ENCODE assay signal across 19 mouse cellular contexts in the genomic region with DNA sequence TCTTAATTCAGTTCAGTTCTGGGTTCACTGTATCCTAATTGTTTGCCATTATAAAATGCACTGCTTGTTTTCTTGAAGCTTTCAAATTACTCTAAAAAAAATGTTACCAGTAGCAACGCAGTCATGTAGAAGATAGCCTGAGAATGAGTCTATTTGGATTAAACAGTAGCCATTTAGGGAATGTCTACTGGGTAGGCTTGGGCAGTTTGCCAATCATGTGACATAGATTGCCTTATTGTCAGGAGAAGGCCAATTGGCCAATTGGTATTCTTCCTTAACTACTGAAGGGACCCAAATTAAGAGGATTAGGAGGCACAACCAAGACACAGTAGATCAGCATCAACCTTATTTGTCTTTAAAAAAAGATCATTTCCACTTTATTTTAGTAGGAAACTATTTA.
A peak's percentile ranks its signal among the peaks of the same experiment; 100 is the strongest.
DNase-seq lines count a peak whose midpoint lies in the region; ATAC-seq and TF ChIP-seq lines count a peak whose summit lies in the region.
"Had no signal": no experiment of that assay in that cellular context is flagged by ENCODE, and none has a peak within 500 bp of the region (broad histone marks: within the 10 kb centered on the region; RNA-seq: fewer than 3 reads in every experiment).

No protein-coding gene starts in this region.

- peaks cover 9% of the 10 kb centered on the region; the same call in 1 of the 2 replicates for H3K4me1 ChIP-seq in forebrain, embryonic 14.5 days (ENCODE audit: control insufficient read depth, insufficient read depth, low read length)
- H3K4me1 ChIP-seq in forebrain, postnatal 0 days (ENCODE audit: insufficient read depth): peaks cover 10% of the 10 kb centered on the region; the same call in 1 of the 2 replicates
- no peaks in the 10 kb centered on the region; the same call in 1 of the 2 replicates for H3K4me1 ChIP-seq in midbrain, embryonic 14.5 days (ENCODE audit: control insufficient read depth, insufficient read depth, low read length)
- peaks cover 9% of the 10 kb centered on the region; the same call in 1 of the 2 replicates for H3K4me1 ChIP-seq in midbrain, embryonic 15.5 days
- H3K4me1 ChIP-seq: embryonic facial prominence, embryonic 13.5 days; heart, embryonic 15.5 days; kidney, embryonic 15.5 days; liver, embryonic 13.5 days had no signal

- TF ChIP-seq POLR2A in brain, embryonic 14.5 days (IDR thresholded peaks at IDR 0.05; ENCODE audit: borderline replicate concordance, extremely low read depth, insufficient read depth, insufficient read length, poor library complexity, severe bottlenecking): no peak

- H3K4me3 ChIP-seq in forebrain, embryonic 14.5 days (ENCODE audit: low read depth, low read length): no peak overlapping the region
- no peak overlapping the region for H3K4me3 ChIP-seq in forebrain, postnatal 0 days (ENCODE audit: low read depth, low read length)
- no peak overlapping the region for H3K4me3 ChIP-seq in midbrain, embryonic 14.5 days (replicated peaks; ENCODE audit: low read depth, low read length)
- no peak overlapping the region for H3K4me3 ChIP-seq in midbrain, embryonic 15.5 days
- H3K4me3 ChIP-seq: embryonic facial prominence, embryonic 13.5 days; heart, embryonic 15.5 days; kidney, embryonic 15.5 days; left cerebral cortex, adult 2 months; liver, embryonic 13.5 days had no signal

- ATAC-seq in forebrain, embryonic 14.5 days: peak; percentile 68; the same call in 1 of the 2 replicates
- ATAC-seq in forebrain, postnatal 0 days: no peak
- no peak for ATAC-seq in midbrain, embryonic 14.5 days (ENCODE audit: low FRiP score, low TSS enrichment)
- no peak for ATAC-seq in midbrain, embryonic 15.5 days (replicated peaks)
- ATAC-seq: hindbrain, embryonic 16.5 days had no signal

- no peaks in the 10 kb centered on the region for H3K27me3 ChIP-seq in forebrain, embryonic 14.5 days (replicated peaks; ENCODE audit: control insufficient read depth, insufficient read depth, low read length)
- H3K27me3 ChIP-seq in forebrain, postnatal 0 days (ENCODE audit: insufficient read depth, low read length): no peaks in the 10 kb centered on the region
- no peaks in the 10 kb centered on the region for H3K27me3 ChIP-seq in midbrain, embryonic 14.5 days (ENCODE audit: control insufficient read depth, insufficient read depth, low read length)
- H3K27me3 ChIP-seq in midbrain, embryonic 15.5 days (replicated peaks): no peaks in the 10 kb centered on the region
- H3K27me3 ChIP-seq: embryonic facial prominence, embryonic 13.5 days; heart, embryonic 15.5 days; kidney, embryonic 15.5 days; liver, embryonic 13.5 days had no signal

- no peak overlapping the region for H3K27ac ChIP-seq in forebrain, embryonic 14.5 days (ENCODE audit: low read depth, low read length)
- no peak overlapping the region for H3K27ac ChIP-seq in forebrain, postnatal 0 days (ENCODE audit: low read depth, low read length)
- H3K27ac ChIP-seq in midbrain, embryonic 14.5 days (replicated peaks; ENCODE audit: low read depth, low read length): no peak overlapping the region
- H3K27ac ChIP-seq in midbrain, embryonic 15.5 days: no peak overlapping the region
- H3K27ac ChIP-seq: embryonic facial prominence, embryonic 13.5 days; heart, embryonic 15.5 days; kidney, embryonic 15.5 days; left cerebral cortex, adult 2 months; liver, embryonic 13.5 days; macrophage had no signal

- H3K4me2 ChIP-seq in forebrain, embryonic 14.5 days (ENCODE audit: low read length): no peak overlapping the region
- H3K4me2 ChIP-seq in forebrain, postnatal 0 days (ENCODE audit: low read depth): no peak overlapping the region
- no peak overlapping the region for H3K4me2 ChIP-seq in midbrain, embryonic 14.5 days (ENCODE audit: low read length)
- H3K4me2 ChIP-seq in midbrain, embryonic 15.5 days: no peak overlapping the region
- H3K4me2 ChIP-seq: embryonic facial prominence, embryonic 13.5 days; heart, embryonic 15.5 days; kidney, embryonic 15.5 days; liver, embryonic 13.5 days had no signal

- TF ChIP-seq CTCF in forebrain, postnatal 0 days (IDR thresholded peaks at IDR 0.05; ENCODE audit: low read depth): no peak
- TF ChIP-seq CTCF in brain, embryonic 14.5 days (IDR thresholded peaks at IDR 0.05; ENCODE audit: borderline replicate concordance, extremely low read depth, insufficient read depth, insufficient read length): no peak

- 22% methylated on average over 1 of the region's 1 CpGs for WGBS in forebrain, embryonic 14.5 days
- 30% methylated on average over 1 of the region's 1 CpGs for WGBS in forebrain, postnatal 0 days
- WGBS in midbrain, embryonic 14.5 days: 70% methylated on average over 1 of the region's 1 CpGs
- WGBS in midbrain, embryonic 15.5 days: 61% methylated on average over 1 of the region's 1 CpGs
- 38% methylated on average over 1 of the region's 1 CpGs for WGBS in large intestine, adult 2 months

- peak; percentile 73 for DNase-seq in forebrain, embryonic 14.5 days (ENCODE audit: low spot score)
- DNase-seq in forebrain, postnatal 0 days: no peak
- DNase-seq in midbrain, embryonic 14.5 days: peak; percentile 41
- DNase-seq in brain, embryonic 14.5 days (ENCODE audit: low read depth): peak; percentile 81
- DNase-seq in large intestine, adult 2 months (ENCODE audit: low read depth, low spot score): peak; percentile 37
- no peak for DNase-seq in layer of hippocampus, postnatal 36 days
- DNase-seq: adrenal gland, postnatal 25 days; cerebellum, adult 11-12 months; kidney, adult 11 months; liver, embryonic 13.5 days; right cerebral cortex, postnatal 25 days; thymus, postnatal 14 days had no signal

- H3K36me3 ChIP-seq in forebrain, embryonic 14.5 days (ENCODE audit: control insufficient read depth, insufficient read depth, low read length): no peaks in the 10 kb centered on the region
- H3K36me3 ChIP-seq in forebrain, postnatal 0 days (ENCODE audit: insufficient read depth): no peaks in the 10 kb centered on the region
- no peaks in the 10 kb centered on the region for H3K36me3 ChIP-seq in midbrain, embryonic 14.5 days (ENCODE audit: control insufficient read depth, insufficient read depth, low read length)
- H3K36me3 ChIP-seq in midbrain, embryonic 15.5 days (replicated peaks): no peaks in the 10 kb centered on the region
- H3K36me3 ChIP-seq: embryonic facial prominence, embryonic 13.5 days; heart, embryonic 15.5 days; kidney, embryonic 15.5 days; liver, embryonic 13.5 days had no signal

- no peaks in the 10 kb centered on the region for H3K9me3 ChIP-seq in forebrain, embryonic 14.5 days (replicated peaks; ENCODE audit: control insufficient read depth, low read length)
- no peaks in the 10 kb centered on the region for H3K9me3 ChIP-seq in forebrain, postnatal 0 days (ENCODE audit: low read length)
- no peaks in the 10 kb centered on the region for H3K9me3 ChIP-seq in midbrain, embryonic 14.5 days (ENCODE audit: control insufficient read depth, low read length)
- H3K9me3 ChIP-seq in midbrain, embryonic 15.5 days: no peaks in the 10 kb centered on the region
- H3K9me3 ChIP-seq: embryonic facial prominence, embryonic 13.5 days; heart, embryonic 15.5 days; kidney, embryonic 15.5 days; liver, embryonic 13.5 days had no signal

- H3K9ac ChIP-seq in forebrain, embryonic 14.5 days (ENCODE audit: low read length): no peak overlapping the region
- H3K9ac ChIP-seq in forebrain, postnatal 0 days: no peak overlapping the region
- no peak overlapping the region for H3K9ac ChIP-seq in midbrain, embryonic 14.5 days (replicated peaks; ENCODE audit: low read length)
- H3K9ac ChIP-seq in midbrain, embryonic 15.5 days: no peak overlapping the region
- H3K9ac ChIP-seq: embryonic facial prominence, embryonic 13.5 days; heart, embryonic 15.5 days; kidney, embryonic 15.5 days; liver, embryonic 13.5 days had no signal

Comparison
In these comparisons a context has a peak if more than half of its experiments do, and no peak if none do; other contexts are left out.
1. DNase-seq: peak in forebrain, embryonic 14.5 days (single experiment), midbrain, embryonic 14.5 days (single experiment), brain, embryonic 14.5 days (single experiment) and large intestine, adult 2 months (single experiment); none in forebrain, postnatal 0 days (single experiment) and layer of hippocampus, postnatal 36 days (0 of 2).